Mouse (Mus musculus) gastrocnemius, adult 2 months (tissue): ENCODE measurements around the gene H2-Ob. TPM values are rescaled to one million over a fixed set of nuclear protein-coding genes. Genes with fewer than 3 reads are reported as not detected.

Source experiments
- DNase-seq: peaks from one replicate; pipeline ENCODE4 v3.0.0; 2022
- H3K27ac ChIP-seq: fragments of 200-600 bp; 2 replicates; pipeline ENCODE4 v1.8.1; 2022; ENCODE audit warnings: mild to moderate bottlenecking
- H3K4me3 ChIP-seq: fragments of 200-600 bp; 2 replicates; pipeline ENCODE4 v1.8.1; 2022; ENCODE audit warnings: mild to moderate bottlenecking, moderate library complexity
- CTCF ChIP-seq: fragments of 200-600 bp; IDR thresholded peaks from 2 replicates; pipeline ENCODE4 v1.8.1; 2022; ENCODE audit warnings: antibody characterized with exemption, mild to moderate bottlenecking, moderate library complexity
- intact Hi-C: fragments of 180-260 bp; cut with DNase I; formaldehyde crosslinking; loops from one replicate; pipeline ENCODE4 v1.15.1; 2025
- total RNA-seq, 2 experiments: library from RNA; stranded (reverse); gene quantifications; 2 replicates each; pipeline ENCODE4 v1.2.3; 2021

The H2-Ob gene
- total RNA-seq, 2 experiments from 2014 or later = 0.11 TPM; not detected in 1

GRCm38 (mm10) chr17:34295891-34296794 lies 57.4 kb downstream of the H2-Ob start:
- DNase-seq = no peak
- Histone ChIP-seq H3K27ac (no peak overlapping the region), H3K4me3 (peak overlapping the region; percentile 50)
- no peak for TF ChIP-seq CTCF
- intact Hi-C loops = no loop called here

GRCm38 (mm10) chr17:34299356-34299755 lies 60.7 kb downstream of the H2-Ob start:
- TF ChIP-seq CTCF = no peak
- H3K4me3 ChIP-seq = no peak overlapping the region
- no peak for DNase-seq
- intact Hi-C loops = no loop called here
- no peak overlapping the region for H3K27ac ChIP-seq

GRCm38 (mm10) chr17:34300071-34300470 lies 61.4 kb downstream of the H2-Ob start:
- no peak overlapping the region for H3K27ac ChIP-seq
- intact Hi-C loops = loop anchor here (10.0 kb wide), 1 partner anchor 125 kb away; no protein-coding TSS in a partner anchor
- no peak overlapping the region for H3K4me3 ChIP-seq
- DNase-seq = no peak
- TF ChIP-seq CTCF = no peak

GRCm38 (mm10) chr17:34300691-34301566 lies 62.2 kb downstream of the H2-Ob start:
- no peak for DNase-seq
- intact Hi-C loops = loop anchor here (10.0 kb wide), 1 partner anchor 126 kb away; no protein-coding TSS in a partner anchor
- H3K4me3 ChIP-seq = no peak overlapping the region
- no peak for TF ChIP-seq CTCF
- no peak overlapping the region for H3K27ac ChIP-seq

GRCm38 (mm10) chr17:34301670-34302190 lies 63.0 kb downstream of the H2-Ob start:
- H3K27ac ChIP-seq = no peak overlapping the region
- no peak for DNase-seq
- intact Hi-C loops = loop anchor here (10.0 kb wide), 1 partner anchor 127 kb away; no protein-coding TSS in a partner anchor
- no peak for TF ChIP-seq CTCF
- H3K4me3 ChIP-seq = no peak overlapping the region

- intact Hi-C loops = loop anchor here (10.0 kb wide), 1 partner anchor 129 kb away; no protein-coding TSS in a partner anchor
- no peak overlapping the region for H3K27ac ChIP-seq
- H3K4me3 ChIP-seq = no peak overlapping the region
- TF ChIP-seq CTCF = no peak
- DNase-seq = no peak
Measured at GRCm38 (mm10) chr17:34303789-34304188, 65.1 kb downstream of the H2-Ob start.

Other genes starting within 250 kb of the H2-Ob start
- 10 to 100 TPM; 28.2 to 41.1 TPM for gene H2-K1, start 238.6 kb upstream of the H2-Ob start, total RNA-seq
- gene Ring1, start 214.2 kb upstream of the H2-Ob start, total RNA-seq = 10 to 100 TPM; 11.6 to 12.8 TPM
- 10 to 100 TPM; 69.9 to 82.3 TPM for gene H2-Ke6, start 210.8 kb upstream of the H2-Ob start, total RNA-seq
- gene Slc39a7, start 207.2 kb upstream of the H2-Ob start, total RNA-seq = 10 to 100 TPM; 44.6 to 49.5 TPM
- 10 to 100 TPM; 40.5 to 41.7 TPM for gene Rxrb, start 207.1 kb upstream of the H2-Ob start, total RNA-seq
- gene Col11a2, start 199.5 kb upstream of the H2-Ob start, total RNA-seq = 1 to 10 TPM; 3.0 to 9.6 TPM
- not detected for gene H2-Oa, start 146.6 kb upstream of the H2-Ob start, total RNA-seq
- 1 to 10 TPM; 3.0 to 3.1 TPM for gene H2-DMa, start 119.4 kb upstream of the H2-Ob start, total RNA-seq
- 10 to 100 TPM; 70.3 to 88.9 TPM for gene Brd2, start 116.3 kb upstream of the H2-Ob start, total RNA-seq
- under 1 TPM; 0.46 to 0.47 TPM for gene H2-DMb2, start 95.6 kb upstream of the H2-Ob start, total RNA-seq
- under 1 TPM; 0.38 to 0.61 TPM for gene H2-DMb1, start 85.8 kb upstream of the H2-Ob start, total RNA-seq
- gene Tap1, start 51.4 kb upstream of the H2-Ob start, total RNA-seq = 1 to 10 TPM in 1 of 2 experiments, under 1 TPM in 1; 0.74 to 1.5 TPM
- gene Psmb9, start 51.1 kb upstream of the H2-Ob start, total RNA-seq = 1 to 10 TPM; 1.4 to 1.7 TPM
- gene Psmb8, start 41.2 kb upstream of the H2-Ob start, total RNA-seq = 1 to 10 TPM; 2.2 to 3.4 TPM
- 1 to 10 TPM; 4.9 to 7.5 TPM for gene Tap2, start 35.4 kb upstream of the H2-Ob start, total RNA-seq
- gene H2-Ab1, start 18.8 kb downstream of the H2-Ob start, total RNA-seq = 1 to 10 TPM; 3.1 to 4.7 TPM
- 1 to 10 TPM; 5.3 to 6.0 TPM for gene H2-Aa, start 48.9 kb downstream of the H2-Ob start, total RNA-seq
- 1 to 10 TPM; 3.4 to 4.9 TPM for gene H2-Eb1, start 67.0 kb downstream of the H2-Ob start, total RNA-seq
- gene H2-Eb2, start 86.8 kb downstream of the H2-Ob start, total RNA-seq = not detected
- under 1 TPM; 0.18 to 0.20 TPM for gene Btnl2, start 115.9 kb downstream of the H2-Ob start, total RNA-seq
- not detected for gene Btnl1, start 138.2 kb downstream of the H2-Ob start, total RNA-seq
- under 1 TPM in 1 of 2 experiments, not detected in 1; 0.43 TPM for gene BC051142, start 159.9 kb downstream of the H2-Ob start, total RNA-seq
- not detected for gene Btnl4, start 238.4 kb downstream of the H2-Ob start, total RNA-seq